24 mouse cellular contexts compared by ENCODE assay signal in genomic region chr5:148755807-148756206, GRCm38 (mm10).
DNase-seq lines count a peak whose midpoint lies in the region; ATAC-seq and TF ChIP-seq lines count a peak whose summit lies in the region.
"Had no signal": no experiment of that assay in that cellular context is flagged by ENCODE, and none has a peak within 500 bp of the region (broad histone marks: within the 10 kb centered on the region; RNA-seq: fewer than 3 reads in every experiment).

No protein-coding gene starts in this region.

- H3K4me1 ChIP-seq in kidney, embryonic 16.5 days (ENCODE audit: insufficient read depth, low read length) = peaks cover 34% of the 10 kb centered on the region
- H3K4me1 ChIP-seq in liver, embryonic 12.5 days = no peaks in the 10 kb centered on the region; the same call in 1 of the 2 replicates
- H3K4me1 ChIP-seq in liver, postnatal 0 days (ENCODE audit: insufficient read depth) = no peaks in the 10 kb centered on the region
- peaks cover 14% of the 10 kb centered on the region for H3K4me1 ChIP-seq in forebrain, embryonic 12.5 days

- DNase-seq in kidney, postnatal 14 days = no peak
- DNase-seq in MN1 (ENCODE audit: low spot score) = peak; percentile 36
- no peak for DNase-seq in liver, postnatal 0 days
- no peak for DNase-seq in thymus, postnatal 36 days
- DNase-seq: adrenal gland, postnatal 36 days; cerebellum, adult 18-20 months; cerebellum, postnatal 25 days; gastrocnemius, postnatal 14 days; heart, postnatal 14 days; left cerebral cortex, postnatal 4 days; lung, embryonic 14.5 days; lung, postnatal 14 days; right cerebral cortex, adult 18-20 months had no signal

- TF ChIP-seq CTCF in liver, postnatal 0 days (IDR thresholded peaks at IDR 0.05; ENCODE audit: low read depth) = no peak

- H3K27me3 ChIP-seq in kidney, embryonic 16.5 days (ENCODE audit: insufficient read depth, low read length) = no peaks in the 10 kb centered on the region
- peaks cover 15% of the 10 kb centered on the region for H3K27me3 ChIP-seq in liver, embryonic 12.5 days (replicated peaks)
- H3K27me3 ChIP-seq in liver, postnatal 0 days (ENCODE audit: insufficient read depth, low read length) = no peaks in the 10 kb centered on the region
- no peaks in the 10 kb centered on the region for H3K27me3 ChIP-seq in forebrain, embryonic 12.5 days
- H3K27me3 ChIP-seq: embryonic facial prominence, embryonic 15.5 days; forebrain, embryonic 13.5 days had no signal

- H3K9ac ChIP-seq in kidney, embryonic 16.5 days (replicated peaks; ENCODE audit: low read length) = no peak overlapping the region
- no peak overlapping the region for H3K9ac ChIP-seq in liver, embryonic 12.5 days
- H3K9ac ChIP-seq in liver, postnatal 0 days (replicated peaks) = no peak overlapping the region
- H3K9ac ChIP-seq in forebrain, embryonic 12.5 days = no peak overlapping the region
- H3K9ac ChIP-seq: embryonic facial prominence, embryonic 15.5 days; forebrain, embryonic 13.5 days; lung, embryonic 14.5 days had no signal

- H3K4me3 ChIP-seq in kidney, embryonic 16.5 days (ENCODE audit: low read length) = no peak overlapping the region
- H3K4me3 ChIP-seq in liver, embryonic 12.5 days = no peak overlapping the region
- H3K4me3 ChIP-seq in liver, postnatal 0 days (ENCODE audit: low read depth, low read length) = no peak overlapping the region
- H3K4me3 ChIP-seq in forebrain, embryonic 12.5 days (replicated peaks) = no peak overlapping the region
- H3K4me3 ChIP-seq: embryonic facial prominence, embryonic 10.5 days; embryonic facial prominence, embryonic 15.5 days; forebrain, embryonic 13.5 days; hindbrain, embryonic 10.5 days had no signal

- H3K9me3 ChIP-seq in kidney, embryonic 16.5 days (ENCODE audit: low read length) = 0 out of 2 replicates have a peak, but pooled peaks cover 3% of the 10 kb centered on the region
- H3K9me3 ChIP-seq in liver, embryonic 12.5 days (replicated peaks) = no peaks in the 10 kb centered on the region
- no peaks in the 10 kb centered on the region for H3K9me3 ChIP-seq in liver, postnatal 0 days (ENCODE audit: low read length)
- 0 out of 2 replicates have a peak, but pooled peaks cover 3% of the 10 kb centered on the region for H3K9me3 ChIP-seq in forebrain, embryonic 12.5 days
- H3K9me3 ChIP-seq: embryonic facial prominence, embryonic 15.5 days; forebrain, embryonic 13.5 days had no signal

- WGBS in kidney, embryonic 16.5 days = 82% methylated on average over 8 of the region's 8 CpGs
- 56% methylated on average over 8 of the region's 8 CpGs for WGBS in liver, embryonic 12.5 days (ENCODE audit: insufficient replicate concordance)
- 67% methylated on average over 8 of the region's 8 CpGs for WGBS in liver, postnatal 0 days (ENCODE audit: insufficient replicate concordance)
- 90% methylated on average over 8 of the region's 8 CpGs for WGBS in forebrain, embryonic 12.5 days

- no peak overlapping the region for H3K4me2 ChIP-seq in kidney, embryonic 16.5 days (replicated peaks; ENCODE audit: low read depth, low read length)
- H3K4me2 ChIP-seq in liver, embryonic 12.5 days = no peak overlapping the region
- no peak overlapping the region for H3K4me2 ChIP-seq in liver, postnatal 0 days (ENCODE audit: low read depth, low read length)
- no peak overlapping the region for H3K4me2 ChIP-seq in forebrain, embryonic 12.5 days
- H3K4me2 ChIP-seq: embryonic facial prominence, embryonic 15.5 days; forebrain, embryonic 13.5 days; lung, embryonic 14.5 days; midbrain, embryonic 11.5 days had no signal

- no peaks in the 10 kb centered on the region for H3K36me3 ChIP-seq in kidney, embryonic 16.5 days (ENCODE audit: insufficient read depth, low read length)
- no peaks in the 10 kb centered on the region for H3K36me3 ChIP-seq in liver, embryonic 12.5 days
- H3K36me3 ChIP-seq in liver, postnatal 0 days (replicated peaks; ENCODE audit: insufficient read depth, low read length) = no peaks in the 10 kb centered on the region
- H3K36me3 ChIP-seq in forebrain, embryonic 12.5 days (replicated peaks) = no peaks in the 10 kb centered on the region
- H3K36me3 ChIP-seq: embryonic facial prominence, embryonic 10.5 days; embryonic facial prominence, embryonic 15.5 days; hindbrain, embryonic 10.5 days had no signal

- TF ChIP-seq EP300 in liver, postnatal 0 days (IDR thresholded peaks at IDR 0.05; ENCODE audit: low read depth) = no peak

- ATAC-seq in kidney, embryonic 16.5 days (ENCODE audit: low FRiP score, low TSS enrichment) = no peak
- peak; percentile 56 for ATAC-seq in liver, embryonic 12.5 days
- peak; percentile 54 for ATAC-seq in liver, postnatal 0 days
- no peak for ATAC-seq in megakaryocyte, adult 5-6 weeks (ENCODE audit: poor library complexity, severe bottlenecking)
- no peak for ATAC-seq in forebrain, embryonic 12.5 days (ENCODE audit: low FRiP score)
- ATAC-seq: forebrain, embryonic 13.5 days; hindbrain, embryonic 16.5 days; midbrain, embryonic 16.5 days had no signal

- peak overlapping the region; percentile 92 for H3K27ac ChIP-seq in kidney, embryonic 16.5 days (ENCODE audit: low read length)
- no peak overlapping the region for H3K27ac ChIP-seq in liver, embryonic 12.5 days
- no peak overlapping the region for H3K27ac ChIP-seq in liver, postnatal 0 days (ENCODE audit: low read depth)
- H3K27ac ChIP-seq in forebrain, embryonic 12.5 days = no peak overlapping the region
- H3K27ac ChIP-seq: embryonic facial prominence, embryonic 15.5 days; forebrain, embryonic 13.5 days; hindbrain, embryonic 10.5 days had no signal

Comparison
In these comparisons a context has a peak if more than half of its experiments do, and no peak if none do; other contexts are left out.
1. ATAC-seq: peak in liver, embryonic 12.5 days (single experiment) and liver, postnatal 0 days (single experiment); none in kidney, embryonic 16.5 days (single experiment), megakaryocyte, adult 5-6 weeks (single experiment) and forebrain, embryonic 12.5 days (single experiment).